Mouse (Mus musculus) kidney, adult 2 months (tissue): ENCODE measurements around the gene Ghrhr.

Source experiments
- CTCF ChIP-seq: fragments of 200-500 bp; conservative IDR thresholded peaks from 2 replicates; pipeline ENCODE4 v1.5.1; 2011; ENCODE audit warnings: low read depth, mild to moderate bottlenecking, control low read depth, low read length, moderate library complexity, mixed read lengths; ENCODE audit not compliant: insufficient read depth, insufficient read length
- POLR2A ChIP-seq: fragments of 200-500 bp; IDR thresholded peaks from one replicate; pipeline ENCODE4 v1.6.1; 2011; ENCODE audit warnings: low read depth, low read length, control low read depth

- TF ChIP-seq CTCF (no peak), POLR2A (no peak)
Observed at GRCm38 (mm10) chr6:55432121-55432520, 56.0 kb downstream of the Ghrhr start.
